Mouse (Mus musculus): ENCODE measurements around the gene Tmem59.

- TF ChIP-seq CEBPB (IDR thresholded peaks at IDR 0.05; ENCODE audit: low read depth) (no peak), CTCF (IDR thresholded peaks at IDR 0.05; ENCODE audit: control insufficient read depth, insufficient read depth, insufficient read length) (no peak), MAX (IDR thresholded peaks at IDR 0.05) (no peak), USF1 (IDR thresholded peaks at IDR 0.05; ENCODE audit: low read depth) (no peak), MYOG (IDR thresholded peaks at IDR 0.05; ENCODE audit: control insufficient read depth, extremely low read depth, insufficient read length) (no peak)
Observed at GRCm38 (mm10) chr4:107249471-107249870, 71.3 kb downstream of the Tmem59 start.
